Mouse (Mus musculus): ENCODE data around the gene B4galt5.

The B4galt5 gene

DNA sequence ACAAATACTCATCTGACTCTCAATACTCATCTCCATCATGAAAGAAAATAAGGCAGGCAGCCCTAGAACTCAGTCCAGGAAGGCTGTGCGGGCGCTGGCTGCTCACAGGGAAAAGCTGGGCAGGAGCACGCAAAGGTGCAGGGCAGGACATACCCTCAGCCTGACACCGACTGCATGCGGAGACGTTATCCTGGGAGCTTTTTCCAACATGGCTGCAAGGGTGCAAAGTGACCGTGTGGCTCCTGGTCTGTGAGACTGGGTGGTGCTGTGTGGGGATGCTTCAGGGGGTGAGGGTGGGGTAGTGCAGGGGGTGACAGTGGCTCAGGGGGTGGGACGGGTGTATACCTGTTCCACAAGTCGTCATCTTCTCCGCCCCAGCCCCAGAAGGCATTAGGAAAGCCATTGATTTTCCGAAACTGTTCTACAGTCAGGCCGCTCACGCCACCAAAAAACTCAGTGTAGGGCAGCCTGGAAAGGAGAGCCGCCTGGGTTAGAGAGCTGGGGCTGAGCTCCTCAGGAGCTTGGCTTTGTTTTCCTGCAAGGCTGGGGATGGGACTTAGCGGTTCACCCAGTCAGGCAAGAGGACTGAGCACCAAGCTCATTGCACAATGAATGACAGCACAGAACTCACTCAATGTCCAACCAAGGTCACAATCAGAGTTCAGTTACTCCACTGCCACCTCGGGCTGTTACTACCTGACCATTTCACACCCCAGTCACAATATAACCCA, 44.2 kb downstream of the B4galt5 start:
- DNase-seq (ENCODE audit: extremely low spot score): no peak

GRCm38 (mm10) chr2:167303806-167304205, 45.2 kb downstream of the B4galt5 start:
- no peak for DNase-seq (ENCODE audit: extremely low spot score)

DNA sequence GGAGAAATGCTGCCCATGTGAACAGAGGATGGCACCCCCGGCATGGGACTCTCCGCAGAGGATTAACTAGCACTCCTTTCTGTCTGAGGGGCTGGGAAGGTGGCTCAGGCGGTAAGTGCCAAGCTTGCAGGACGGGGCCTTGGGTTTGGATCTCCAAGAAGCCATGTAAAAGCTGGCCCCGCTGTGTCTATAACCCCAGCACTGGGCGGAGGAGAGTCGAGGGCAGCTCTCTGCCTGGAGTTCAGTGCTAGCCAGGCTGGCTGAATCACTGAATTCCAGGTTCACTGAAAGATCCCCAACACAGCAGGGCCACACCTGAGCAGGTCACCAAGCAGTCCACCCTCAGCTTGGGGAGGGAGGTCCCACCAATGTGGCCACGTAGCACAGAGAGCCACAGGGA, 45.8 kb downstream of the B4galt5 start:
- DNase-seq (ENCODE audit: extremely low spot score): no peak

DNA sequence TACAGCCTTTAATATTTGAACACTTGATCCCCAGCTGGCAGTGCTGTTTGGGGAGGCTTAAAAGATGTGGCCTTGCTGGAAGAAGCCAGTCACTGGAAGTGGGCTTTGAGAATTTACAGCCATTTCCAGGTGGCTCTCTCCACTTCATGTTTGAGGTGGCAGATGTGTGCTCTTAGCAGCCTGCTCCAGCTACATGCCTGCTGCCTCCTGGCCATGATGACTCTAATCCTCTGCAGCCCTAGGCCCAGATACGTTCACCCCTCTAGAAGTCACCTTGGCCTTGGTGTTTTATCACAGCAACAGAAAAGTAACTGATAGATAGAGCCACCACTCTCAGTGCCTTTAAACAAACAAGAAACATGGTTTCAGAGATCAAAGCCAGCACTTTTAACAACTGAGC, 46.3 kb downstream of the B4galt5 start:
- no peak for DNase-seq (ENCODE audit: extremely low spot score)

- no peak for DNase-seq (ENCODE audit: extremely low spot score)
Observed at GRCm38 (mm10) chr2:167302031-167302430, 47.0 kb downstream of the B4galt5 start.

- no peak for DNase-seq (ENCODE audit: extremely low spot score)
Observed at GRCm38 (mm10) chr2:167301601-167302000, 47.4 kb downstream of the B4galt5 start.

- no peak for DNase-seq (ENCODE audit: extremely low spot score)
Observed at GRCm38 (mm10) chr2:167300943-167301497, 48.0 kb downstream of the B4galt5 start.

DNA sequence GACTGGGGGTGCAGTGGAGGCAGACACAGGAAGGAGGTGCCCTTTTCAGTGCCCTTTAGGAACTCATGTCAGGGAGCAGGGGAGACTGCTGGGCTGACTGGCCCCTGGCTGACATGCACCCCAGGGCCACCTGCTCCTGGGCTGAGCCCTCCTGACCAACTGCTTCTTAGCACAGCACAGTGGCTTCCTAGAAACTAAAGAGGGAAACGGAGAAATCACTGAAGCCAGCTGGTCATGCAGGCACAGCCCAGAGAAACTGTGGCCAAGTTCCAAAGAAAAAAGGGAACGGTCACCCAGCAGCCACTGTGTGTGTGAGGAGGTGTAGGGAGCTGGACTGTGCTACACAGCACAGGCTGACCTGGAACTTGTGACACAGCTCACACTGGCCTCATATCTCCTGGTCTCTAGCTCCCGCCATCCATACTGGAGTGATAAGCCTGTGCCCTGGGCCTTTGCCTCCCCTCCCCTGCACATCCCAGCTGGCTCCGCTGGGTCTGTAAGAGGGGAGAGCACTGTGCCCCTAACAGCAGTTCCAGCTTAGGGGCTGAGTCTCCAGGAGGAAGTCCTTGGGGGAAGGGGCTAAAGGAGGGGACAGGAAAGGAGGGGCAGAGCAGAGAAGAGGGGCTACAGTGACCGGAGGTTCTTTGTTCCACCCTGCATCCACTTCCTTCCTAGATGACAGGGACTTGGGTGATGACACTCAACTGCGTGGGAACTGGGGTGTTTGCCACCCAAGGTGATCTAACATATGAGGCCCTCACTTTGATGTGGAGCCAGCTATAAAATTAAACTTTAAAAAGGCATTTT, 48.9 kb downstream of the B4galt5 start:
- DNase-seq (ENCODE audit: extremely low spot score): no peak

- no peak for DNase-seq (ENCODE audit: extremely low spot score)
Observed at GRCm38 (mm10) chr2:167298729-167299705, 50.0 kb downstream of the B4galt5 start.

DNA sequence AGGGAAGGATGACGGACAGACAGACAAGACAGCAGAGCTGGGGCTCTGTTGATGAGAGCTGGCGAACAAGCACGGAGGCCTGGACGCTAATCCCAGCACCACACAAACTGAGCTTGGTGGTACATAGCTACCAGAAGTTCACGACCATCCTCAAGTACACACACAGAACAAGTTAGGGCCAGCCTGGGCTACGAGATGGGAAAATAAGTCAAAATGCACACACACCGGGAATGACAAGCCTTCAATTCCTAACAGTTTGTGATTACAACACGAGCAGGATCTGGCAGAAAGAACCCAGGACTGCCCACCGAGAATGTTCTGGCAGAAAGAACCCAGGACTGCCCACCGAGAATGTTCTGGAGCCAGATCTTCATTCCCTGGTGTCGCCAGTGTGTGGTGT, 51.0 kb downstream of the B4galt5 start:
- no peak for DNase-seq (ENCODE audit: extremely low spot score)

- no peak for DNase-seq (ENCODE audit: extremely low spot score)
Observed at GRCm38 (mm10) chr2:167294926-167295325, 54.1 kb downstream of the B4galt5 start.

DNA sequence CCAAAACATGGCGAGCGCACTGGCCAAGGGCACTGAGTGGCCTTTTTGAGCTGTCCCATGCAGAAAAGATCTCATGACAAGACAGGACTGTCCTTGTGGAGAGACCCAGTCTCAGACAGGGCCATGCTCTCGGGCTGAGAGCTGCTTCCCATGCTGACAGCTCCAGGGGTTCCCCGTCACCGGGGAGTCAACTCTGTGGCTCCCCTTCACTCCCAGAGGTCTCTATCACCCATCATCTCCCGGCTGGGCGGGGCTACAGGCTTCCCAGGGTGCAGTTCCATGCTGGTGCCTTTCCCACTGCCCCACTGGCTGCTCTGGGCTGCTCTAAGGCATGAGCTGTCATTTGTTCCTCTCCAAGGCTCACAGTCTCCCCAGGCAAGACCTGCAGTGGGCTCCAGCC, 54.8 kb downstream of the B4galt5 start:
- no peak for DNase-seq (ENCODE audit: extremely low spot score)

- DNase-seq (ENCODE audit: extremely low spot score): no peak
Observed at GRCm38 (mm10) chr2:167293289-167294085, 55.5 kb downstream of the B4galt5 start.

GRCm38 (mm10) chr2:167292854-167293253, 56.1 kb downstream of the B4galt5 start:
- no peak for DNase-seq (ENCODE audit: extremely low spot score)

DNA sequence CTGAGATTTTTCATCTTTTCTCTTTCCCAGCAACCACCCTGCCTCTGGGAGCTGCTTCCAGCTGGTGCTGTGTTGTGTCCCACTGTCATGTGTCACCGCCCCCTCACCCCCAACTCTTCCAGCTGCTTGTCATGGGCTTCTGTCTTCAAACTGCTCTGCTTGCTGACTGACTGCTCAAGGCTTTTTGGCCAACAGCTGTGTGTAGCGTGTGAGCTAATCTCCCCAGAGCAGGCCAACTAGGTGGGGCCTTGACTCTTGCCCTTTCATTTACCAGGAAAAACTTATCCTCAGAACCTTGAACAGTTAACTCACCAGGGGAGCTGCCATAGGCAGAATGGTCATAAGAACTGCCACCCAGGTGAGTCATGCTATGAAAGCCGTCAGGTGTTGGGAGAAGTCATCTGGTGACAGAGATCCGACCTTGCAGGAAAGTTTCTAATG, 56.8 kb downstream of the B4galt5 start:
- no peak for DNase-seq (ENCODE audit: extremely low spot score)

GRCm38 (mm10) chr2:167291656-167292055, 57.3 kb downstream of the B4galt5 start:
- no peak for DNase-seq (ENCODE audit: extremely low spot score)

- DNase-seq (ENCODE audit: extremely low spot score): no peak
Observed at GRCm38 (mm10) chr2:167281461-167281860, 67.5 kb downstream of the B4galt5 start.

GRCm38 (mm10) chr2:167280986-167281310, 68.0 kb downstream of the B4galt5 start:
- DNase-seq (ENCODE audit: extremely low spot score): no peak

- peak; percentile 82 for DNase-seq (ENCODE audit: extremely low spot score)
Observed at GRCm38 (mm10) chr2:167280090-167280985, 68.6 kb downstream of the B4galt5 start.
